Mouse (Mus musculus) cerebellum, adult 9-10 months (tissue): ENCODE data around the gene Gm44502.

Experiments used
- DNase-seq: peaks from one replicate; pipeline ENCODE4 v3.0.0; 2022

Gene Gm44502

GRCm38 (mm10) chr15:89429352-89430221 is at the start of gene Gm44502, which contains the start of the genes C730034F03Rik and Chkb:
Gene Gm44502 (minus strand): TSS chr15:89429696.
Gene C730034F03Rik (plus strand): TSS chr15:89429589.
Gene Chkb (minus strand): TSS chr15:89429908.
- DNase-seq = peak; percentile 94

GRCm38 (mm10) chr15:89478622-89479021 is 49.1 kb upstream of the Gm44502 start:
- peak; percentile 25 for DNase-seq

DNA sequence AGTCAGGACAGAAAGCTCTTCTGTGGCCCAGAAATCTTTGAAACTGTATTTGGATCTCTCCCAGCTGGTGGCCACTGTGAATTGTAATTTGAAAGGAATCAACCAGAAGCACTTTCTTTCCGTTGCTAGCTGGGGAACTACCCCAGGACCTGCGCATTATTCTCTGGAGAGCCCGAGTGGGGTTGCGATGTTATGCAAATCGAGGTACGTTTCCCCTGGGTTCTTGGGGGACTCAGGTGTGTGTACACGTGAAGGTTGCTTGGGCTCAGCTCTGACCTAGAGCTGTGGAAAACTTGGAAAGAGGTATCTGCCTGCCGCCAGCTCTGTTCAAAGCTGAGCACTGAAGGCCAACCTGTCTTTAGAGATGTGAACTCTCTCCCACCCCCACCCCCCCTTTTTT is 48.3 kb upstream of the Gm44502 start:
- peak; percentile 49 for DNase-seq

DNA sequence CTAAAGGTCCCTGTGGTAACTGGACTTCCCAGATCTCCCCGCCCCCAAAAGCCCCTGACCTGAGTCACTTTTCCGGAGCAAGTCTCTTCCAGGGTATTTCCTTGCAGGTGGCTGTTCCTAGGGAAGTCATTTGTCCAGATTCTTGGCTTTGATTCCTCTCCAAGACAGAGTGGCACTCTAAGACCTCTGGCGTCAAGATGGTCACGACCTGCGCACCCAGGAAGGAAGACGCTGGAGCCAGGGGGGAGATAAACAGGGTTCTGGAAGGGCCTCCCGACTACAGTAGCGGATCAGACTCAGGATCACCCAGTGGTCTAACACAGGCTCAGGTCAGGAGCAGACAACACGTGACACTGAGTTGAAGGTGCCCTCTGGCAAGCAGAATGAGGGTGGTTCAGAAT is 47.6 kb upstream of the Gm44502 start, which contains the start of gene Arsa:
TSS of gene Arsa (minus strand) at position 335 of the 401 bp plus-strand sequence.
- DNase-seq = peak; percentile 53

- DNase-seq = no peak
Observed at GRCm38 (mm10) chr15:89476475-89476815, 46.9 kb upstream of the Gm44502 start.

GRCm38 (mm10) chr15:89475611-89476474 is 46.3 kb upstream of the Gm44502 start:
- DNase-seq = peak; percentile 96

DNA sequence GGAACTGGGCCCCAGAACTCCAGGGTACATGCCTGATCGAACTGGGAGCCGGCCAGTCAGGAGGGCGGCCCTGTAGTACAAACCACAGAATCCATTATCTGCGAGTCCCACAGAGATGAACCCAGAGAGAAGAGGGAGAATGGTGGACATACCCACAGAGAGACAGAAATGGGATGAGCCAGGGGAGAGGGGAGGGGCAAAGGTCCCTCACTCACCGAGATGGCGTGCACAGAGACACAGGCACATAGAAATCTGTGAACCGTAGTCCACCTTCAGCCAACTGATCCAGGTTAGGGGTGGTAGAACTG is 45.8 kb upstream of the Gm44502 start:
- no peak for DNase-seq

DNA sequence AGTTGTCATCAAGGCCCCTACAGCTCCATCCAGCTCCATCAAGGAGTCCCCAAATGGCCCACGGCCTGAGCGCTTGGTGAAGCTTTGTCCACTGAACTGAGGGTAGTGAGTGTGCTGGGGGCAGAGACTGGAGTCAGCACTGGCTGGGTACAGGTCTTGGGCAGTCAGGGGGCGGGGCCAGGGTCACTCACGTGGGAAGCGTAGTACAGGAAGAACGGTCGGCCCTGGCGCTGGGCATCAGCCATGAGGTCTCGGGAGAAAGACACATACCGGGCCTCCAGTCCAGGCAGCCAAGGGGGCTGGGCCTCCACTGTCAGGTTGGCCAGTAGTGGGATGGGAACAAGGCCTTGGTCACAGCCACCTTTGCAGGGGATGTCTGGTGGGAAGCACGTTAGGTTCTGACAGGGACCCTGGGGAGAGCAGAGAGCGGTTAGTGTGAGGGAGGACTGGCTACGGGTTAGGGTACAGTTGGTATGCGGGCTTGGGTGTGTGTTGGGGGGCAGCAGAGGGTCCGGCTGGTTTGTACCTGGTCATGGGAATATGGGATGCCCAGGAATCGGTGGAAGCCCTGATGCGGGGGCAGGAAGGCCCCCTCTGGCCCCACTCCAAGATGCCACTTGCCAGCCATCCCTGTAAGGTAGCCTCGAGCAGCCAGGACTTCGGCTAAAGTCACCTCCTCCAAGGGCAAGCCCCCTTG is 45.2 kb upstream of the Gm44502 start:
- DNase-seq = peak; percentile 65

DNA sequence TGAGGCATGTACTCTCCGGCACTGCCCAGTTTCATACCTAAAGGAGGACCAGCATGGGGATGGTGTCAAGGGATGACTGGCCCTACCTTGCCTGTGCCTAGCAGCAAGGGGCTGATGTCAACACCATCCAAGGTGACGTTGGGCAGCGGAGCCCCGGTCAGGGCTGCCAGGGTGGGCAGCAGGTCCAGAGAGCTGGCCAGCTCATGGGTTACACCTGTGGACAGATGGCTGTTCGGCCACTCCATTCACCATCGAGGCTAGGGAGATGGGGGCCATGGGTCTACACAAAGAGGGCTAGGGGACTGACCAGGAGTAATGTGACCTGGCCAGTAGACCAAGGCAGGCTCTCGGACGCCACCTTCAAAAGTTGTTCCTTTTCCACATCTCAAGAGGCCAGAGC is 44.4 kb upstream of the Gm44502 start:
- DNase-seq = peak; percentile 43

DNA sequence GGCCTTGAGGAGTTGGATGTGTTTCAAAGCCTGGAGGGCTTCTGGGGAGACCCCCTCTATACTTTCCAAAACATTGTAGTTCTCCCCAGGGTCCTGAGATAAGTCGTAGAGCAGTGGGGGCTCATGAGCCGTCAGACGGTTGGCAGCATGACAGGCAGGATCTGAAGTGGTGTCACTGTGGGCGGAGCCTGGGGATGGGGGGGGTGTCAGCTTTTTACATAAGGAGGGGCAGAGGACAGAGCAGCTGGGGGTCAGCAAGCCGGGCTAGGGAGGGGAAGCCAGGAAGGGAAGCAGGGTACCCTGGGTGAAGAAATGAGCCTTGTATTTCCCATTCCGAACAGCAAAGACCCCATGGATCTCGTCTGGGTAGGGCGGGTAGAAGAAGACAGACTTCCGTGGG is 43.9 kb upstream of the Gm44502 start:
- DNase-seq = peak; percentile 49

- peak; percentile 15 for DNase-seq
Observed at GRCm38 (mm10) chr15:89471476-89471875, 42.0 kb upstream of the Gm44502 start.

- peak; percentile 82 for DNase-seq
Observed at GRCm38 (mm10) chr15:89468577-89468976, 39.1 kb upstream of the Gm44502 start.

GRCm38 (mm10) chr15:89465052-89465451 is 35.6 kb upstream of the Gm44502 start:
- peak; percentile 50 for DNase-seq

GRCm38 (mm10) chr15:89463334-89464235 is 34.1 kb upstream of the Gm44502 start:
- DNase-seq = peak; percentile 55

DNA sequence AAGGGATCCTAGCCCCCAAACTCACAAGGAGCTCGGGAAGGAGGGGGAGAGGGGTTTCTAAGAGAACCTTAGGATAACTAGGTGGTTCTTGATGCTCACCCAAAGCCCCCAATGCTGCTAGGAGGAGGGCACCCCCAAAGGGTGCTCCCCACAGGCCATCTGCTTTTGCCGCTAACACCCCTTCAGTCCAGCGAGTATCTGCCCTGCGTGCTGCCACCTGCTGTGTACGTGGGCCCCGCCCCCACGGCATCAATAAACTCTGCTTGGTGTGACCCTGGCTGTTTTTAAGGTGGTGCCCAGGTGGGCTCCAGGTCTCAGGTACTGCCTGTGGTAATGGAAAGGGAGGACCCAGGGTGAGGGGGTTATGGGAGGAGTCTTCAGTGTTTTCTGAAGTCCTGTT is 32.7 kb upstream of the Gm44502 start:
- DNase-seq = peak; percentile 28

DNA sequence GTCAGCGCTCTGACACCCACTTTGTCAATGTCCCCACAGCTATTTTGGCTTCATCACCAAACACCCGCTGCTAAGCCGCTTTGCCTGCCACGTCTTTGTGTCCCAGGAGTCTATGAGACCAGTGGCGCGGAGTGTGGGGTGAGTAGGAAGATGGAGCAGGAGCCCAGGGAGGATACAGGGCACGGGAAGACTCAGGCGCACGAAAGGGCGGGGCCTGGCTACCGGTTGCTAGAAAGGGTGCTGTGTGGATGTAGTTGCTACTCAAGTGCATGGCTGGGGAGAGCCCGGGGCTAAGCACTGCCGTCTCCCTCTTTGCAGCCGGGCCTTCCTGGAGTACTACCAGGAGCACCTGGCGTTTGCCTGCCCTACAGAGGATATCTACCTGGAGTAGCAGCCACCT is 31.8 kb upstream of the Gm44502 start:
- peak; percentile 44 for DNase-seq

DNA sequence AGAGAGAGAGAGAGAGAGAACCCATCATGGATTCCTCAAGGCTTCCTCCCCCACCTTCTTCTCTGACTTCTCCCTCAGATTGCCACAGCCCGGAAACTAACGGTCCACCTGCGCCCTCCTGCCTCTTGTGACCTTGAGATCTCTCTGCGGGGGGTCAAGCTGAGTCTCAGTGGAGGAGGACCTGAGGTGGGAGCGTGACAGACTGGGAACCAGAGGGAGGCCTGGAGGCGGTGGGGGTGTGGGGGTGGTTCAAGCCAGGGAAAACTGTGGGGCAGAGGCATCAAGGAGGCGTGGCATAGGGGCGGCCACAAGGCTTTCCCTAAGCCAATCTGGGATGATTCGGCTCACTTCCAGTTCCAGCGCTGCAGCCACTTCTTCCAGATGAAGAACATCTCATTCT is 30.8 kb upstream of the Gm44502 start:
- DNase-seq = peak; percentile 69

GRCm38 (mm10) chr15:89459821-89460220 is 30.3 kb upstream of the Gm44502 start:
- peak; percentile 49 for DNase-seq

DNA sequence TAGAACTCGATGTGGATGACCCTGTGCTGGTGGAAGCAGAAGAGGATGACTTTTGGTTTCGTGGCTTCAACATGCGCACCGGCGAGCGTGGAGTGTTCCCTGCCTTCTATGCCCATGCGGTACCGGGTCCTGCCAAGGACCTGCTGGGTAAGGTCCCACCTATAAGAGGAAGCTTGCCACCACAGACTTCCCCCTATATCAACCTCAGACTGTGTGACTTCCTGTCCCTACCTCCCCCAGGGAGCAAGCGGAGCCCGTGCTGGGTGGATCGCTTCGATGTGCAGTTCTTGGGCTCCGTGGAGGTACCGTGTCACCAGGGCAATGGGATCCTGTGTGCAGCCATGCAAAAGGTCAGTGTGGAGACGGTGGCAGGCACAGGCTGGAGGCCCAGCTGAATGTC is 29.4 kb upstream of the Gm44502 start:
- DNase-seq = no peak

- peak; percentile 52 for DNase-seq
Observed at GRCm38 (mm10) chr15:89455642-89456041, 26.1 kb upstream of the Gm44502 start.

DNA sequence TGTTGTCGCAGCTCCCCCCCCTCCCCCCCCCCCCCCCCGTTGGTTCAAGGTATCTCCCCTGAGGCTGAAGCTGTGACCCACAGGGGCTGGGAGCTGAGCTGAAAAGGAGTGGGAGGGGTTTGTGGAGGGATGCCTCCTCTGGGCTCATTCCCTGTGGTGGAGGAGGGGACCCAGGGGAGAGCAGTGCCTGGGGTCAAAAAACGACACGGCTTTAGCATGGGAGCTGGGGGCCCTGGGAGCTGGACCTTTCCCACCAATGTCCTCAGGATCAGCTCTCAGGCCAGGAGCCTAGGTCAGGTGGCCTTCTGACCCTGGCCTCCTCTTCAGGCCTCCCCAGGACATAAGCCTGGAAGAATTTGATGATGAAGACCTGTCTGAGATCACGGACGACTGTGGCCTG is 25.4 kb upstream of the Gm44502 start:
- no peak for DNase-seq

GRCm38 (mm10) chr15:89453865-89454478 is 24.5 kb upstream of the Gm44502 start, which contains the start of gene Mapk8ip2:
Gene Mapk8ip2 (plus strand): TSS chr15:89453913.
- peak; percentile 83 for DNase-seq
